Mouse (Mus musculus) frontal cortex, postnatal 14 days (tissue): ENCODE measurements around the gene Clspn.
"Not testable (repeated sequence)": the region's sequence is repeated elsewhere in the genome, so short reads cannot be mapped to it uniquely, and the experiment has no call there.

Experiments
- DNase-seq, 2 experiments: peaks; one replicate each; pipeline ENCODE4 v3.0.0; 2022; ENCODE audit warnings: low spot score in 2 of 2

The Clspn gene

DNA sequence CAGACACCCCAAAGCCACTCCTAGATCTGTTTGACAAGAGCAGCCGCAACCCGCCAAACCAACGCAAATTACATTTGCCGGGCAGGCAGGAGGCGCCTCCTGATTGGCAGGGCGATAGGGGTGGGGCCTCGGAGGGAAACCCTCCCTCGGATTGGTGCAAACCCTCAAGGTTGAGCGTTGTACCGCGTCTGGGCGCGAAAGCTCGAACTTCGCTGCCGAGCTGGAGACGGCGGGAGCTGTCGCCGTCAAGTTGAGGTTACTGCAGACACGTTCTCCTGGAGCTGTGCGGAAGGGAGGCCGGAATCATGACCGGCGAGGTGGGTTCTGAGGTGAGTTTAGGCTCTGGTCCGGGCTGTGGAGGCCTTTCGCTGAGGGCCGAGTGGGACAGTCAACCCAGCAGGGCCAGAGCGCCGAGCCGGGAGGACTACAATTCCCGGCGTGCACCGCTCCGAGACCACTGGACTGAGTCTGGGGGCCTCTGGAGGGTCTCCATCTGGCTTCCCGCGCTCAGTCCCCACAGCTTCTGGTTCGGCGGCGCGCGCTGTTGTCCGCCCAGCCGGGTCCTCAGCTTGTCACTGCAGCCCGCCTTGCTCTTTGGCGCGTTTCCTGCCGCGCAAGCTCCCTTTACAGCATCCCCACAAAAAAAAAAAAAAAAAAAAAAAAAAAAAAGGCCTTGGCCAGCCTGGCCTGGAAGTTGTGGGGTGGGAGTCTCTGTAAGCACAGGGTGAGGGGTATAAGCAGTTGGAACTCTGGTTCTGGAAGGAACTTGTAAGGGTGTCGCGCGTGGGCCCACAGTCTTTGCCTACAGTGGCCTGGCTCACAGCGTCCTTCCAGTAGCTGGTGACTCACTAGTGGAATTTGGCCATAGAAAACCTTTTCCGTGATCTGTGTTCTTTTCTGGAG, at the start of gene Clspn:
Gene Clspn (plus strand): TSS at position 127 of the 903 bp plus-strand sequence.
- DNase-seq: peak; percentile 47 to 81

DNA sequence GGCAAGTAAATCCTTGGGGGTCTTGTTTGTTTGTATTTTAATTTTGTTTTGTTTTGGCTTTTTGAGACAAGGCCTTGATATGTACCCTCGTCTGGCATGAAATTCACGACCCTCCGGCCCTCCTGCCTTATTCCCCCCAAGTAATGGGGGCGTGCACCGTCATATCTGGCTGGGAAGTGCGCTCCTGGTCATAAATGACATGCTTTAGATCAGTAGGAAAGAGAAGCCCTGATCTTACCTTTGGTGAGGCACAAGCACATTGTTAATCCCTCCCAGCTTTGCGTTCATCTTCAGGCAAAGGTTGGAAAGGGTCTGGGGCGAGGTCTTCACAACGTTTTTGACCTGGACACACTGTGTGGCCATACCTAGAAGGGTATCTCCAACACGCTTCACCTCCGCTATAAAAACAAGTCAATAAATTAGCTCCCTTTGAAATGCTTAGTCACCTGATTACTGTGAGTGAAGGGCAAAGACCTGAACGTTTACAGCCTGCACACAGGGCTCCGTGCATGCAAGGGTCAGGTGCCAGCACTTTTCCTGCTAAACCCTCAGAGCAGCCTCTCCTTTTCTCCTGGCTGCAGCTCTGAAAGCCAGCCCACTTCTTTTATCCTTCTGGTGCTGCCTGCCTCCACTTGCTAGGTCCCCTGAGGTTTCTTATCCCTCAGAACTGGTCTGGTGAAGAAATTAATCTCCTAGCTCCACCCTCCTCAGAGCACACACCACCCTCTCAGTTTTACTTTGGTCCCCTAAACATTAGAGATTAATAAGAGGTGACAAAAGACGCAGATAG, 48.4 kb upstream of the Clspn start:
- DNase-seq: no peak

DNA sequence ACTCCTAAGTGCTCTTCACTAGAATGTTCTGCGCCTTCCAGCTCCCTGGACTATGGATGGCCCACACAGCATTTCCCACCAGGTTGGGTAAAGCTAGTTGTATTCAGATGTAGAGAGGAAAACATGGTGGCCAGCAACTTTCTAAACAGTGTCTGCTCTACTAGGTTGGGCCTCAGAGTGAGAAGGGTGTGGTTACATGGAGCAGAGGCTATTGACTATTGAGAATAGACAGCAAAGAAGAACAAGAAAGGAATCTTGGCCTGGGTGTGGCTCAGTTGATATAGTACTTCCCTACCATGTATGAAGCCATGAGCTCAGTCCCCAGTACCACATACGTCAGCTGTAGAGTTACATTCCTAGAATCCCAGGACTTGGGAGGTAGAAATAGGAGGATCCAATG, 47.7 kb upstream of the Clspn start:
- DNase-seq: no peak

DNA sequence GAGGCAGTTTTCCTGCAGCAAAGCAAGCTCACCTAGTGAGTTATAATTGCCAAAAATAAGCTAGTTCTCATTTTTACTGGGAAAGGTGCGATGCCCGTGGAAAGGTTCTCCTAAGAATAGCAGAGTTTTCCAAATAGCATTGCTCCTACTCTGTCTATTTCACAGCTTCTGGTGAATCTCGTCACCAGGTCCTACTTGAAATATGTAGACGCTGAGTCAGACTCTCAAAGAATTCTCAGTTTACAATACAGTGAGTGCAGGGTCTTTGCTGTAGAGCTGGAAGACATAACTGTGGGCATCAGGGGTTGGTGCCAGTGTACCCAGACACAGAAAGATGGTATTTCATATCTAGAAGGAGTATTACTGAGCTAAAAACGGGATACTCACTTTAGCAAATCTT, 45.7 kb upstream of the Clspn start:
- DNase-seq: no peak

DNA sequence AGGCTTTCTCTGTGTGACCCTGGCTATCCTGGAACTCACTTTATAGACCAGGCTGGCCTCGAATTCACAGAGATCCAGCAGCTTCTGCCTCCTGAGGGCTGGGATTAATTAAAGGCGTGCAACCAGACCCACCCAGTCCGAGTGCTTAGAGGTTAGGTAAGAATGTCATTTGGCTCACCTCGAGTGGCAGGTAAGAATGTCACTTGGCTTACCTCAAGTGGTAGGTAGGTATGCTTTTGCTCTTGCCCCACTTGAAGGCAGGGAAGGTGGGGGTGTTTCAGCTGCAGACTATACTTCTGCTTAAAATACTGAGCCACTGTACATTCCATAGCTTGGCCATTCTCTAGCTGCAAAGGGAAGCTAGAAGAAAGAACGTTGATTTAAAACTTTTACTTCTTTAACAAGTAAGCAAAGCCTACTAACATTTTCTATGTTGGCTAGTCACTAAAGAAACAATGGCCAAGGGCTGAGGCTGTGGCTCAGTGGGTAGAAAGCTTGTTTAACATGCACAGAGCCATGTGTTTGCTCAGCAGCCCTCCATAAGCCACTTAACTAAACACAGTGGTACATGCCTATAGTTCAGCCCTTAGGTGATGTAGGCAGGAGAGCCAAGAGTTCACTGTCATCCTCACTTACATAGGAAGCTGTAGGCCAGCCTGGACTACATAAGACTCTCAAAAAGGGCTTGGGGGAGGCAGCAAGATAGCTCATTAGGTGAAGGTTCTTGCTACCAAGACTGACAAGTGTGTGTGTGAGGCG, 44.2 kb upstream of the Clspn start:
- DNase-seq: no peak

DNA sequence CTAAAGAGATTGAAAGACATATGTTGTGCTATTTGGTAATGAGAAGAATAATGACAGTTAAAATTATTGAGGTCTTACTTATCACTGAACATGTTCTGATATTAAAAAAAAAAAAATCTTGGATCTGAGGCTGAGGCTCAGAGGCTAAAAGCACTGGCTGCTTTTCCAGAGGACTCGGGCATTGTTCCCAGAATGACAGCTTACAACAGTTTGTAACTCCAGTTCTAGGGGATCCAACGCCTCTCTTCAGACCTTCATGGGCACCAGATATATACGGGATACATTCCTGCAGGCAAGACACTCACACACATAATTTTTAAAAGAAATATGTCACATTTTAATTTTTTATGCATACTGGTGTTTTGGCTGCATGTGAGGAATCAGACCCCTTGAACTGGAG, 30.6 kb upstream of the Clspn start:
- no peak for DNase-seq

DNA sequence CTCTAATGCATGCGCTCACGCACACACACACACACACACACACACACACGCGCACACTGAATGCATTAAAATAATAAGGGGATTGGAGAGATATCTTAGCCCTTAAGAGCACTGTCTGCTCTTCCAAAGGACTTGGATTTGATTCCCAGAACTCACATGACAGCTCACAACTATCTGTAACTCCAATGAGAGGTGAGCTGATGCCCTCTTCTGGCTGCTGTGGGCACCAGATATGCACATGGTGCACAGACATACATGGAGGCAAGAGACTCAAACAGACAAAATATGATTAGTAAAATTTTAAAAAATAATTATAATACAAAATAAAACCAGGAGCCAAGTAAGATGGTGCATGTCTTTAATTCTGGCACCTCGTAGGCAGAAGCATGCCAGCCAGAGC, 29.9 kb upstream of the Clspn start:
- DNase-seq: no peak

DNA sequence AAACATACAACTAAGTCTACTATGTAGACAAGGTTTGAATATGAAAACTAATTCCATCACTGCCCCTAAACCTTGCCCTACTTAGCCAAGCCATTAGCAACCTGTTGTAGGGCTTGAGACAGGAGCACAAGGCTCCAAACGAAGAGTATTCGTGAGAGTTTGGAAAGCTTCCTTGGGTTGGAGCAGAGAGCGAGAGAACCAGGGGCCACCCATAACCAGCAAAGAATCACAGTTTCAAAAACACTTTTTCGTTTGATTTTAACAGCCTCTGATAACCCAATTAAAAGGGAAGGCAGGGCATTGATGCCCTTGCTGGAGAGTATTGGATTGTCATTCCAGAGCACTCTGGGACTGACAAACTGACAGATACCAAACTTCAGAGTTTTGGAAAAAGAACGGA, 24.4 kb upstream of the Clspn start:
- DNase-seq: no peak

DNA sequence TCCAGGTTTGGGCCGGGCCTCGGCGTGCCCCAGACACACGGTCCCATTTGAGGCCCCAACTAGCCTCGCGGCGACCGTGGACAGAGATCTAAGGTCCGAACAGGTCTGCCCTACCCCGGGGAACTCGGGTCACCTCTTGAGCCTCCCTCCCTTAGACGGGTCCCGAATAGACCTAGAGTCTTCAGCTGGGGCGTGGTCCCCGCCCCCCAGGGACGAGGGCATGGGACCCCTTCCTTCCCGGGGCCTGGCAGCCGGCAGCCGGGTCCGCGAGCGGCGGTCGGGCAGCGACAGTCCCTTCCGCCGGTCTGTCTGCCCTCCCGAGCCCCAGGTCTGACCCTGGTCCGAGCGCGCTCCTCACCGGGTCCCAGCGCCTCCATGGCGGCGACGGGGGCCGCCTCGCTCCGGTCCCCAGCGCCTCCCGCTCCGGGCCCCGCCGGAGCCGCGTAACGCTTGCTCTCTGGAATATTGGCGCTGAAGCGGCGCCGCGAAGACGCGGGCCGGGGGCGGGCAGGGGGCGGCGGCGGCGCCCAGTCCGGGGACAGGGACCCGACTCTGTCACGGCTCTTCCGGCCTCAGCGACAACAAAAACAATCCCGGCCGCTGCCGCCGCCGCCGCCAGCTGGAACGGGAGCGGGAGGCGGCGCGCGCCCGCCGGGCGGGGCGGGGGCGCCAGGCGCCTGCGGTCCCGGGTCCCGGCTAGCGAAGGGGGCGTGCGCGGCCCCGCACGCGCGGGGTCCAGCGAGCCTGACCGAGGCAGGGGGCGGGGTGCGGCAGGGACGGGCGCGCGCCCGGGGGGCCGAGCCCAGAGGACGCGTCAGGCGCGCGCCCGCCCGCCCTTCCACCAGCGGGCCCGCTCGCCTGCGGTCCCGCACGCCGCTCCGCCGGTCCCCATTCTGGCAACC, 23.7 kb upstream of the Clspn start, which contains the start of gene Ago4:
Gene Ago4 (minus strand): TSS at position 646 of the 902 bp plus-strand sequence.
- DNase-seq: peak in 1 of 2 experiments; percentile 37

DNA sequence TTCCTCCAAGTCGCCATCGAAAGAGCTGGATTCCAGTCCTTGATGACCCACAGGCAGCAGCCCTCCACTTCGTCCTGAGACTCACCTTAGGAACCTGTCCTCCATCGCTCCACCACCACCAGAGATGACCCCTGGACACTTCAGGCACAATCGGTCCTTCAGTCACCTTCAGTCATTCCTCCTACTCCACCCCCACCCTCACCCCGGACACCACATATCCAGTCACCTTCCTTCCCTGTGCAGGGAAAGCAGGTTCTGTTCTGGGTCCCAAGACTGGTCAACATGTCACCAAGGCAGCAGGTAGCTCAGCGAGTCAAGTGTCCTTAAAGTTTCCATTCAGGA, 23.0 kb upstream of the Clspn start:
- no peak for DNase-seq

DNA sequence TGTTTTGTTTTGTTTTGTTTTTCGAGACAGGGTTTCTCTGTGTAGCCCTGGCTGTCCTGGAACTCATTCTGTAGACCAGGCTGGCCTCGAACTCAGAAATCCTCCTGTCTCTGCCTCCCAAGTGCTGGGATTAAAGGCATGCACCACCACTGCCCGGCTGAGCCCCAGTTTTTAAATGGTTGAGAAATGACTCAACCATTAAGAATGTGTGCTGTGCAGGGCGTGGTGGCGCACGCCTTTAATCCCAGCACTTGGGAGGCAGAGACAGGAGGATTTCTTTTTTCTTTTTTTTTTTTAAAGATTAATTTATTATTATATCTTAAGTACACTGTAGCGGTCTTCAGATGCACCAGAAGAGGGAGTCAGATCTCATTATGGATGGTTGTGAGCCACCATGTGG, 21.1 kb upstream of the Clspn start:
- not testable (repeated sequence) for DNase-seq

DNA sequence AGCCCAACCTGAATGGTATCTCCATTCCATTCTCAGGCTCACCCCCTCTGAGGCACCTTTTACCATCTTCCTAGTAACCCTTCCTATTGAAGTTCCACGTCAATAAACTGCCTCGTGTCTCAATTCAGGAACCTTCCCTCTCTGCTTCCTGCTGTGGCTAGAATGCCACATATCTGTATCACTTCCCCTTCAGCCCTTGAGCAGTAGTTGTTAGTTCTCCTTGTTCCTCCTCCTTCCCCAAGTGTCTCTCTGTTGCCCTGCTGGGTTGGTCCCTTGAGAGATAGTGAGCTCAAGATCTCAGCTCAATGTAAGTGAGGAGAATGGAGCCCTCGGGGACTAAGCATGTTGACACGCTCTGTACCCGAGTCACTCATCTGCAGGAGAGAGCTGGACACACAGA, 19.9 kb upstream of the Clspn start:
- no peak for DNase-seq

DNA sequence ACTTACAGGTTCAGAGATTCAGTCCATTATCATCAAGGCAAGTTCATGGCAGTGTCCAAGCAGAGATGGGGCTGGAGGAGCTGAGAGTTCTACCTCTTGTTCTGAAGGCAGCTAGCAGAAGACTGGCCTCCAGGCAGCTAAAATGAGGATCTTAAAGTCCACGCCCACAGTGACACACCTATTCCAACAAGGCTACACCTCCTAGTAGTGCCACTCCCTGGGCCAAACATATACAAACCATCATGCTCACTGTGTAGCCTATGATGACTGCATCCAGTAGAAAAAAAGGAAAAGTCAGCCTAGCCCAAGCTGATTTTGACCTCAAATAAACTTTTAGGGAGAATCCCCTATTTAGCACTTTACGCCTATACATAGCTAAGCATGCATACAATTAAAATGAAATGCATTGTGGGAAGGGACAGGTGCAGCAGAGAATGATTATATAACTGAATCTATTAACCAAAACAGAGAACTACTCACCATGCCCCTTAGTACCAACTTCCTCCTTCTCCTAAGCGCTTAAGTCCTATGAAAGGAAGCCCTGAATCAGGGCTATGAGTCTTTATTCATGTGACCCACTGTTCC, 16.2 kb upstream of the Clspn start:
- no peak for DNase-seq

DNA sequence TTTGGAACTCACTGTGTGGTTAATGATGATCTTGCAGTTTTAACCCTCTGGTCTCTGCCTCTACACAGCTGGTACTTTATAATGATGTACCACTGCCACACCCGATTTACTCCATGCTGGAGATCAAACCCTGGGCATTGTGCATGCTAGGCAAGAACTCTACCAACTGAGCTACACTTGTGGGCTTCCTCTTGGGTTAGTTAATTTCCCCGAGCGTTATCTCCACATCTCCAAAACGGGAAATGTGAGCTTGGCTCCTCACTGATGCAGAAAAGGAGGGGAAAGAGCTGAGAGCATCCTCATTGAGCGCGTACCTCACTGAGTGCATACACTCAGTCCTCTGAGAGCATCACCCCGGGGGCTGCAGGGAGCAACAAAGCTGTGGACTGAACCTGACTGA, 13.9 kb upstream of the Clspn start:
- DNase-seq: no peak

DNA sequence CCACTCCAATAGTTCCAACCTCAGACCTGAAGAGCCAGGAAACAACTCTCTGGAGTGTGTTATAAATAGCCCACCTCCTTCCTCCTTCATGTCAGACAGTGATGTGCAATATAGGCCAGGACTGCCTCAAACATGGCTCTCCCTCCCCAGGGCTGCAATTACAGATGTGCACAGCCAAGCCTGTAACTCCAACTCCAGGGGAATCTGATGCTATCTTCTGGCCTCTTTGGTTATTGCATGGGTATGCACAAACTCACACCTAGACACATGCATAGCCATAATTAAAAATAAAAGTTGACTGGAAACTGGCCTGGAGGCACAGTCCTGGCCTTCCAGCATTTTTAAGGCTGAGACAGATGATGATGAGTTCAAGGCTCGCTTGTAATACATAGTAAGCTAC, 11.7 kb upstream of the Clspn start:
- no peak for DNase-seq

DNA sequence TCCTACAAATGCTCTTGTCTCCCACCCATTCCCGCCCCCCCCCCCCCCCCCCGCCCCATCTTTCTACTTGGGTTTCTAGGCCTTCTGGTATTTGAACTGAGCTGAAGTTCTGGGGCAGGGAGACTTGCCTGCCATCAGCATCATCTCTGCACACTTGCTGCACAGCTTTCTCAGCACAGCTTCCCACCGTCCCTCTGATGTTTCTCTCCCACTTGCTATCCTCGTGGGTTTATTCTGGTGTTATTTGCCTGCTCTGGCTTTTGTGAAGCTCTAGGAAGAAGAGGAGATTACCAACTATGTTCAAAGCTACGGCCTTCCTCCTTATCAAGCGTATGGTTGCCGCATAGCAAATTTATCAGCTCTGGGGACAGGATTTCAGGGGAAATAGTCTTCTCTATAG, 11.0 kb upstream of the Clspn start:
- no peak for DNase-seq

DNA sequence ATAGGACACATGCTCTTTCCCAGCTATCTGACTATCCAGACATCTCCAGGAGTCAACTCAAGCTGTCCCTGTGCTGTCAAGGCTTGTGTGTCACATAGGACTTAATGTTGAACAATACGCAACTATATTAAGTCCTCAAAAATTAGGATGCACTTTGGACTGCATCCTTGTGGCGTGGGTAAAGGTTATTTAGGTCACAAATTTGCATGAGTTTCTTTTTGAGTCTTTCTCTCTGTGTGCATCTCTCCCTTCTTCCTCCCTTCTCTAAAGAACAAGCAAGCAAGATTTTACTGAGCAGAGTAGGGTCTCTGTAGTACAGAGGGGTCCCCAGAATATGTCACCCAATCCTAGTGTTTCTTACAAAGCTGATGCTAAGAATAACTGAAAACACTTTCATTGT, 10.6 kb upstream of the Clspn start:
- no peak for DNase-seq

DNA sequence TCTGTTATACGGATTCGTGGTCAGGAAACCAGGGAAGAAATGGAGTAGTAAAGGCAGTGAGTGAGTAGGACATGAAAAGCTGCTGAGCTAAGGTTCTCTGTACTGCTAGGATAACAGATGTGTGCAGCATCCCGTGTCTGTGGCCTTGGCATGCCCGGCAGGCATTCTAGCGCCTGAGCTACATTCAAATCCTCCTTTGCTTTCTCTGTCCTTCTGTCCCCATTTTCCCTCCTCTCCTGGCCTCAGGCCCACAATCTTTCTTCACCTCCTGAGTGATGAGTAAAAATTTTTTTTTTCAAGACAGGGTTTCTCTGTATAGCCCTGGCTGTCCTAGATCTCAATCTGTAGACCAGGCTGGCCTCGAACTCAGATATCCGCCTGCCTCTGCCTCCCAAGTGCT, 4.6 kb upstream of the Clspn start:
- no peak for DNase-seq

DNA sequence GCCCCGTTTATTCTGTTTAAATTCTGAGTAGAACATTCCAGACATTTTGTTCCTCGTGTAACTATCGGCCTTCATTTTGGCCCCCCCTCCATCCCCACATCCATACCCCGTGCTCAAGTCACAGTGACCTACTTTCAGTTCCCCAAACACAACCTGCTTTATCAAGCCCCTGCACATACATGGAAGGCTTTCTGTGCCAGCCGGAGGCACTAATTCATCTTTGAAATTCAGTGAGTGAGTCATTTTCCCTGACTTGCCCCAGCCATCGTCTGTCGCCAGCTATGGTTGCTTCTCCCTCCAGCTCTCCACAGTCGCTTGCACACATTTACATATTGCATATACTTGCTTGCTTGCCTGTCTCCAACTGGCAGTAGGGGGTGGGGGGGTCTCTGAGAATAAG, 3.6 kb upstream of the Clspn start:
- DNase-seq: peak in 1 of 2 experiments; percentile 36

DNA sequence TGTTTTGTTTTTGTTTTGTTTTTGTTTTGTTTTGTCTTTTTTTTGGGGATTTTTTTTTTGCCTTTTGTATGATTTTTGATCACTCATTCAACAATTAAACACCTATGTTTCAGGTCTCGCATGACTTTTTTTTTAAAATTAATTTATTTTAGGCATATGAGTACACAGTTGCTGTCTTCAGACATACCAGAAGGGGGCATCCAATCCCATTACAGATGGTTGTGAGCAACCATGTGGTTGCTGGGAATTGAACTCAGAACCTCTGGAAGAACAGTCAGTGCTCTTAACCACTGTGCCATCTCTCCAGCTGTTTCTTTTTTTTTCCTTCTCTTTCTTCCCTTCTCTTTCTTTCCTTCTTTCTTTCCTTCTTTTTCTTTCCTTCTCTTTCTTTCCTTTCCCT, 3.0 kb upstream of the Clspn start:
- no peak for DNase-seq

DNA sequence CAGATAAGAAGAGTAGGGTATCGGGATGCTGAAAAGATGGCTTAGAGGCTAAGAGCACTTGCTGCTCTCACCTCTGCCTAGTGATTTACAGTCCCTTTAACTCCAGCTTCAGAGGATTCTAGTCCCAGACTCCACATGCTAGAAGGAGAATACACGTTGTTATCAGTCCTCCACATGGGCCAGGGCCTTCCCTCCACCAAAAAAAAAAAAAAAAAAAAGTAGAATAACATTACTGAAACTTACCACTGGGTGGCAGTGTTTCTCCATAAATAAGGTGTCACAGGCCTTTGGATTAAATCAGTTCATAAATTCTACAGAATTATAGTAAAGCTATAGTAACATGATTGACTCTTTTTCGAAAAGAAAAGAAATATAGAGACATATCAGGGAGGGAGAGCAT, 2.3 kb upstream of the Clspn start:
- no peak for DNase-seq
